Mouse (Mus musculus) kidney, adult 2 months (tissue): ENCODE results near the gene Serpind1.

Source experiments
- CTCF ChIP-seq: fragments of 200-500 bp; conservative IDR thresholded peaks from 2 replicates; pipeline ENCODE4 v1.5.1; 2011; ENCODE audit warnings: low read depth, mild to moderate bottlenecking, control low read depth, low read length, moderate library complexity, mixed read lengths; ENCODE audit not compliant: insufficient read depth, insufficient read length
- POLR2A ChIP-seq: fragments of 200-500 bp; IDR thresholded peaks from one replicate; pipeline ENCODE4 v1.6.1; 2011; ENCODE audit warnings: low read depth, low read length, control low read depth

DNA sequence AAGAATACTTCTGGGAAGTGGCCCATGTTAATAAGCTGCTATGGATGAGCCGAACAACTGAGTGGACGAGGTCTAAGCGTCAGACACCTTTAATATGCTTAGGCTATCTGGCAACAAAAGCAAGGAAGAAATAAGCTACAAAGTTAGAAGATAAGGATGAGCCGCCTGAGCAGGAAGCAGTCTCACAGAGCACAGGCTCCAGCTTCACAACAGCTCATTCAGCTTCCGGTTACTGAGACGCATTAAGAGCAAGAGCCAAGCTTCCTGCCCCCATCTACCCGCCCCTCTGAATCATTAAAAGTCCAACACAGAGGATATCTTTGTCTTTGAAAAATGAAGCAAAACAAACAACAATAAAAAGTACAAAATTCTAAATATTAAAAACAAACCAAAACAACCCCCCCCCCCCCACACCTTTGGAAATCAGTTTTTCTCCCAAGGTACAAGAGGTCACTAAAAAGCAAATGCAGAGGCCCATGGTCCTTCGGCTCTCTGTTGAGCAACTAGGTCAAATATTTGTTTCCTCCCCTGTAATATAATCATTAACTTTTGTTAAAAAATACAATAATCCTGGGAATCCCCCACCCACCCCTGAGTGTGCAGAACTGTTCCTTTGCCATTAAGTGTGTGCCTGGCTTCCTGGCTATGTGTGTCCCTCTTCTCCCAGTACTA is 14.1 kb downstream of the Serpind1 start:
- no peak for TF ChIP-seq CTCF
- no peak for TF ChIP-seq POLR2A
